Mouse (Mus musculus) midbrain, embryonic 10.5 days (tissue): ENCODE measurements around the gene Ano4. TPM values are rescaled to one million over a fixed set of nuclear protein-coding genes. Genes with fewer than 3 reads are reported as not detected.

Source experiments
- DNase-seq: peaks from one replicate; pipeline ENCODE4 v3.0.0-alpha.2; 2017; ENCODE audit warnings: low spot score
- H3K27ac ChIP-seq: fragments of 300-500 bp; sonication (generic); replicated peaks from 2 replicates; pipeline ENCODE4 v1.5.1; 2016; ENCODE audit warnings: mild to moderate bottlenecking
- H3K27me3 ChIP-seq: fragments of 300-500 bp; sonication (generic); 2 replicates; pipeline ENCODE4 v1.6.1; 2016; ENCODE audit warnings: low read depth, mild to moderate bottlenecking; ENCODE audit not compliant: poor library complexity, severe bottlenecking
- H3K36me3 ChIP-seq: fragments of 300-500 bp; sonication (generic); 2 replicates; pipeline ENCODE4 v1.6.1; 2016; ENCODE audit warnings: mild to moderate bottlenecking, moderate library complexity
- H3K4me1 ChIP-seq: fragments of 300-500 bp; sonication (generic); 2 replicates; pipeline ENCODE4 v1.6.1; 2016
- H3K4me3 ChIP-seq: fragments of 300-500 bp; sonication (generic); 2 replicates; pipeline ENCODE4 v1.5.1; 2016; ENCODE audit warnings: mild to moderate bottlenecking, moderate library complexity
- H3K9me3 ChIP-seq: fragments of 300-500 bp; sonication (generic); replicated peaks from 2 replicates; pipeline ENCODE4 v1.6.1; 2016; ENCODE audit warnings: mild to moderate bottlenecking
- WGBS: fragments of 180-500 bp; shearing (Covaris S2); methylation state at CpG from one replicate; pipeline ENCODE4 v1.1.7; 2016; 5-methylcytosine and 5-hydroxymethylcytosine counted together
- polyA plus RNA-seq: library from polyadenylated mRNA; unstranded; fragments of >200 nt; fragmentation: Nextera tagmentation; extraction: Ambion mirVana; gene quantifications from 2 replicates; pipeline ENCODE4 v1.2.1, GENCODE M21; 2016

Ano4 gene
- polyA plus RNA-seq, 1 experiment from 2014 or later = 0.44 TPM

DNA sequence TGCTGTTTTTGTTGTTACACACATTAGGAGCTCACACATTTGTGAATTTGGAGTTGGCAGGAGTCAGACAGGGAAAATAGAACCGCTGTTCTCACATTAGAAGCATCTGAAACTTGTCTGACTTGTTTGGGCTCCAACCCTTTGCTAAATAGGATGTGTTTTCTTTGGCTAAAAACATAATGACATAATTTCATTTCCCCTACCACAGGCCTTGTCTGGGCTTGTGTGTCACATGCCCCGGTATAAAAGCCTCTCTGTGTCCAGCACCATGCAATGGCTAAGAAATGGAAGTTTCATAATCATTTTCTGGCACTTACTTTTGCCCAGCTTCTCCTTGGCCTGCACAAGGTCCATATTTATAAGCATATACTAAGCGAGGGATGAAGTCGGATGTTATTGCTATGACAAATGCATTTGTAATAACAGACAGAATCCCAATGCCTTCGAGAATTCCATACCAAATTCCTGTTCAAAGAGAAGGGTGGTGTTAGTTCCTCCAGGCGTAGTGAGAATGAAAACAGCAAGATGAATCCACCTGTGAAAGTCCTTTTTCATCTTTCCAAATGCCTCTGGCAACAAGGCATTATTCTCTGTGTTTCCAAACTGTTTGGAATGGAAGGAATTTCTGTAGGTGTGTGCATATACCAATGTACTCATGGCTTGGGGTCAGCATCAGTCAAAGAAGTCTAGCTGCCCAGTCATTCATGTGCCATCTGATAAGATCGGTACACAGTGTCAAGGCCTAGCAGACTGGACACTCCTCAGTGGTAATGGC lies 373.4 kb downstream of the Ano4 start:
- WGBS = 86% methylated on average over 7 of the region's 7 CpGs
- Histone ChIP-seq H3K27ac (no peak overlapping the region), H3K27me3 (no peaks in the 10 kb centered on the region), H3K4me1 (no peaks in the 10 kb centered on the region), H3K4me3 (no peak overlapping the region), H3K36me3 (no peaks in the 10 kb centered on the region), H3K9me3 (0 out of 2 replicates have a peak, but pooled peaks cover 5% of the 10 kb centered on the region)
- DNase-seq = no peak

DNA sequence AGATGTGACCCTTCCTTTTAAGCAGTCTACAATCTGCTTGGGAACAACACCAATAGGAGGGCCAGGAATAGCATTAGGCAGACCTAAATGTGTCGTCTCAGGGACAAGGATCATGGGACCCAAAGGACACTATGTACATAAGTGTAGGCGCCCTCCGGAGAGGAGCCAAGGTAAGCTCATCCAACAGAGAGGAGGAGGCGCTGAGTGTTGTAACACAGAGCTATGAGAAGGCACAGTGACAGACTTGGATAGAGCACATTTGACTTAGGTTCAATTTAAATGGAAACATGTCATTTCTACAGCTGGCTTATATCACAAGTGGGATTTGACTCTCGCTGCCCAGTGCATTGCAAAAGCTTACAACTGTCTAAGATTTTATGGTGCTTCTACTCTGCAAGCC lies 376.0 kb downstream of the Ano4 start:
- DNase-seq = no peak
- Histone ChIP-seq H3K27me3 (no peaks in the 10 kb centered on the region), H3K9me3 (0 out of 2 replicates have a peak, but pooled peaks cover 5% of the 10 kb centered on the region), H3K27ac (no peak overlapping the region), H3K4me1 (no peaks in the 10 kb centered on the region), H3K4me3 (no peak overlapping the region), H3K36me3 (no peaks in the 10 kb centered on the region)
- 88% methylated on average over 5 of the region's 5 CpGs for WGBS

DNA sequence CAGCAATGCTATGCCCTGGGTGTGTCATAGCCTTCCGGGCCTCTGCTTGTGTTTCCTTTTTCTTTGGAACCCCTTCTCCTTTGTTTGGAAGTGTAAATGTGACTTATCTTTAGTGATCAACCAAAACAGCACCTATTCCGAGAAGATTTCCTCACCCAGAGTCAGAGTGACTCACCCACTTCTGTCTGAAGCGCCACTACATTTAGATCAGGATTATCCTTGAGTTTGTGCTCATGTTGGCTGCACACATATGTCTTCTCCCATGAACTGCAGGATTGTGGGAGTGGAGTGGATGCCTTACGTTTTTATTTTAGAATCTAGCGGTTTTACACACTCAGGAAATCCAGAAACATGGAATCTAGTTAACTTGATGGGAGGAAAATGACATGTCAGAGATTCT lies 383.8 kb downstream of the Ano4 start:
- Histone ChIP-seq H3K36me3 (no peaks in the 10 kb centered on the region), H3K9me3 (no peaks in the 10 kb centered on the region), H3K4me3 (no peak overlapping the region), H3K4me1 (no peaks in the 10 kb centered on the region), H3K27me3 (no peaks in the 10 kb centered on the region), H3K27ac (no peak overlapping the region)
- 83% methylated on average over 5 of the region's 5 CpGs for WGBS
- no peak for DNase-seq

DNA sequence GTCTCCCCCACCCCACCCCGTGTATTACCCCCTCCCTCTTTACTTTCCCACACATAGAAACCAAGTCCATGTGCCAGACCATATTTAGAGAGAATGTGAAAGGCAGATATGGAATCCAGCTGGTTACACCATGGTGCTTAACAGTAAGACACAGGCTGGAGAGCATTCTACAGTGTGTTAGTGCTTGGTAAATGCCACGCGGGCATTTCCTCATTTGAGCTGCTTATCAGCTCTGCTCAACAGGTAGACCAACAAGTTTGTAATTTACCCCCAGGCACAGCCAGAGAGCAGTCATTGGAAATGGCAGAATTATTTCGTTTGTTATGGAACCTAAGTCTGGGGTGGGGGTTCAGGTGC lies 394.3 kb downstream of the Ano4 start:
- no peak overlapping the region for H3K4me3 ChIP-seq
- no peaks in the 10 kb centered on the region for H3K27me3 ChIP-seq
- DNase-seq = no peak
- H3K27ac ChIP-seq = no peak overlapping the region
- no peaks in the 10 kb centered on the region for H3K4me1 ChIP-seq
- no peaks in the 10 kb centered on the region for H3K36me3 ChIP-seq
- 80% methylated on average over 4 of the region's 4 CpGs for WGBS
- H3K9me3 ChIP-seq = no peaks in the 10 kb centered on the region

DNA sequence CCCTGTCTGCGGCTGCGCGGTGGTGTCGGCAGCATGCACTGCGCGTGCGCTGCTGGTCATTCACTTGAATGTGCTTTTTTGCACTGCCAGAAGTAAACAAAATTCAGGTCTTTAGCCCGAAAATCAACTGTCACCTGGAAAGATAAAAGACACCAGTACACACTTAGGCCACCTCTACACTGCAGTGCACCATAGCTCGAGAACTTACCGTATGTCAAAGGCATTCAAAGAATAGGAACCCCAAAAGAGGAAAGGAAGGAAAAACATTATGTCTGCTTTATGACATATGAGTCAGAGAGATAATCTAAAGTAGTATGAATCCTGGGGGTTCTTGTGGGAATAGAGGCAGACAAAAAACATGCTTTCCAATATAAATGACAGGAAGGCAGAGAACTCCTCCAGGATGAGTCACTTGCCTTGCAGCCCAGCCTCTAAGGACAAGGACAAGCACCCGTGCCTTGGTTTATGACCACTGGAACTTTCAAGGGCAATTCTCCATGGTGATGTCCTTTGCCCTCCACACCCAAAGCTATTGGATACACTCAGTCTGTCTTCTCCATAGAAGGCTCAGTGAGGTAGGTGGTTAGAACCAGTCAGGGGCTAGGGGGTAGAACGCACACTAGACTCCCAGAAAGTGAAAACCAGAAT lies 394.8 kb downstream of the Ano4 start:
- no peaks in the 10 kb centered on the region for H3K9me3 ChIP-seq
- no peaks in the 10 kb centered on the region for H3K36me3 ChIP-seq
- no peak overlapping the region for H3K4me3 ChIP-seq
- no peaks in the 10 kb centered on the region for H3K27me3 ChIP-seq
- DNase-seq = no peak
- 91% methylated on average over 12 of the region's 12 CpGs for whole genome bisulfite sequencing
- H3K27ac ChIP-seq = no peak overlapping the region
- H3K4me1 ChIP-seq = no peaks in the 10 kb centered on the region

Other genes with a start within 250 kb of the Ano4 start
- 18.7 and 19.4 TPM in 2 replicates for gene Gas2l3, start 99.2 kb upstream of the Ano4 start, polyA plus RNA-seq
- gene Nr1h4, start 188.8 kb upstream of the Ano4 start, polyA plus RNA-seq = 0.07 and 0.20 TPM in 2 replicates